Mouse (Mus musculus) lung, adult 18-20 months (tissue): ENCODE results near the gene Relb.

Experiments used
- DNase-seq, 2 experiments: peaks; one replicate each; pipeline ENCODE4 v3.0.0; 2022; ENCODE audit warnings: mixed read lengths in 2 of 2

Gene Relb

GRCm38 (mm10) chr7:19629361-19629734 lies at the start of gene Relb:
Gene Relb, minus strand, starts transcription at chr7:19629438.
- DNase-seq, result peak; percentile 89 to 93

- DNase-seq, result no peak
Observed at GRCm38 (mm10) chr7:19678901-19679300, 49.7 kb upstream of the Relb start.

GRCm38 (mm10) chr7:19677872-19678271 lies 48.6 kb upstream of the Relb start, which contains the start of gene Apoc2:
Gene Apoc2, minus strand, starts transcription at chr7:19677941.
- no peak for DNase-seq

- no peak for DNase-seq
Observed at GRCm38 (mm10) chr7:19676662-19677061, 47.4 kb upstream of the Relb start.

GRCm38 (mm10) chr7:19675824-19676223 lies 46.6 kb upstream of the Relb start:
- DNase-seq, result no peak

GRCm38 (mm10) chr7:19673083-19673699 lies 44.0 kb upstream of the Relb start:
- peak in 1 of 2 experiments; percentile 28 for DNase-seq

GRCm38 (mm10) chr7:19671511-19671910 lies 42.3 kb upstream of the Relb start:
- no peak for DNase-seq

GRCm38 (mm10) chr7:19668947-19669721 lies 39.9 kb upstream of the Relb start:
- DNase-seq, result peak; percentile 91 to 93

- no peak for DNase-seq
Observed at GRCm38 (mm10) chr7:19667434-19667833, 38.2 kb upstream of the Relb start.

- DNase-seq, result no peak
Observed at GRCm38 (mm10) chr7:19666750-19667149, 37.5 kb upstream of the Relb start.

- peak; percentile 97 to 98 for DNase-seq
Observed at GRCm38 (mm10) chr7:19664955-19665841, 36.0 kb upstream of the Relb start, which contains the start of gene Clptm1. Gene Clptm1, minus strand, starts transcription at chr7:19665033.

- no peak for DNase-seq
Observed at GRCm38 (mm10) chr7:19664455-19664954, 35.3 kb upstream of the Relb start.

- DNase-seq, result no peak
Observed at GRCm38 (mm10) chr7:19663940-19664339, 34.7 kb upstream of the Relb start.

- DNase-seq, result no peak
Observed at GRCm38 (mm10) chr7:19652614-19653013, 23.4 kb upstream of the Relb start.

GRCm38 (mm10) chr7:19651063-19651786 lies 22.0 kb upstream of the Relb start:
- DNase-seq, result peak in 1 of 2 experiments; percentile 24

- no peak for DNase-seq
Observed at GRCm38 (mm10) chr7:19641223-19641622, 12.0 kb upstream of the Relb start.

- no peak for DNase-seq
Observed at GRCm38 (mm10) chr7:19635074-19635827, 6.0 kb upstream of the Relb start.

- DNase-seq, result no peak
Observed at GRCm38 (mm10) chr7:19634591-19634990, 5.4 kb upstream of the Relb start.

GRCm38 (mm10) chr7:19633855-19634254 lies 4.6 kb upstream of the Relb start:
- no peak for DNase-seq

GRCm38 (mm10) chr7:19633197-19633596 lies 4.0 kb upstream of the Relb start:
- DNase-seq, result no peak

GRCm38 (mm10) chr7:19632720-19633119 lies 3.5 kb upstream of the Relb start:
- no peak for DNase-seq

GRCm38 (mm10) chr7:19632275-19632674 lies 3.0 kb upstream of the Relb start:
- DNase-seq, result no peak
